Mouse (Mus musculus): ENCODE measurements around the gene Olfr1353.
"Not testable (repeated sequence)": the region's sequence is repeated elsewhere in the genome, so short reads cannot be mapped to it uniquely, and the experiment has no call there.

GRCm38 (mm10) chr10:78963009-78963408 lies at the start of gene Olfr1353:
- TF ChIP-seq POLR2A (IDR thresholded peaks at IDR 0.05; ENCODE audit: borderline replicate concordance, low read depth, low read length); CTCF (IDR thresholded peaks at IDR 0.05; ENCODE audit: low read depth, low read length): not testable (repeated sequence)

All from bone marrow macrophage, adult 2 months (primary cell).